Mouse (Mus musculus): ENCODE data around the gene Hoxa2. TPM values are rescaled to one million over a fixed set of nuclear protein-coding genes. Genes with fewer than 3 reads are reported as not detected.

Hoxa2 gene
- total RNA-seq, 1 experiment from 2014 or later, result not detected

GRCm38 (mm10) chr6:52157466-52158275 is 7.0 kb downstream of the Hoxa2 start:
- ATAC-seq (replicated peaks; ENCODE audit: insufficient number of reproducible peaks, low FRiP score, low TSS enrichment, poor library complexity, severe bottlenecking), result no peak

- no peak for ATAC-seq (replicated peaks; ENCODE audit: insufficient number of reproducible peaks, low FRiP score, low TSS enrichment, poor library complexity, severe bottlenecking)
Measured at GRCm38 (mm10) chr6:52156551-52157200, 8.0 kb downstream of the Hoxa2 start.

GRCm38 (mm10) chr6:52155471-52155870 is 9.2 kb downstream of the Hoxa2 start:
- no peak for ATAC-seq (replicated peaks; ENCODE audit: insufficient number of reproducible peaks, low FRiP score, low TSS enrichment, poor library complexity, severe bottlenecking)

GRCm38 (mm10) chr6:52154044-52154443 is 10.6 kb downstream of the Hoxa2 start:
- ATAC-seq (replicated peaks; ENCODE audit: insufficient number of reproducible peaks, low FRiP score, low TSS enrichment, poor library complexity, severe bottlenecking), result no peak

- ATAC-seq (replicated peaks; ENCODE audit: insufficient number of reproducible peaks, low FRiP score, low TSS enrichment, poor library complexity, severe bottlenecking), result no peak
Measured at GRCm38 (mm10) chr6:52153270-52153669, 11.4 kb downstream of the Hoxa2 start.

- no peak for ATAC-seq (replicated peaks; ENCODE audit: insufficient number of reproducible peaks, low FRiP score, low TSS enrichment, poor library complexity, severe bottlenecking)
Measured at GRCm38 (mm10) chr6:52152226-52153193, 12.1 kb downstream of the Hoxa2 start.

GRCm38 (mm10) chr6:52151571-52151970 is 13.1 kb downstream of the Hoxa2 start:
- ATAC-seq (replicated peaks; ENCODE audit: insufficient number of reproducible peaks, low FRiP score, low TSS enrichment, poor library complexity, severe bottlenecking), result no peak

- no peak for ATAC-seq (replicated peaks; ENCODE audit: insufficient number of reproducible peaks, low FRiP score, low TSS enrichment, poor library complexity, severe bottlenecking)
Measured at GRCm38 (mm10) chr6:52150401-52150966, 14.1 kb downstream of the Hoxa2 start.

- ATAC-seq (replicated peaks; ENCODE audit: insufficient number of reproducible peaks, low FRiP score, low TSS enrichment, poor library complexity, severe bottlenecking), result no peak
Measured at GRCm38 (mm10) chr6:52139115-52139514, 25.5 kb downstream of the Hoxa2 start.

- ATAC-seq (replicated peaks; ENCODE audit: insufficient number of reproducible peaks, low FRiP score, low TSS enrichment, poor library complexity, severe bottlenecking), result no peak
Measured at GRCm38 (mm10) chr6:52138576-52138975, 26.1 kb downstream of the Hoxa2 start.

GRCm38 (mm10) chr6:52137841-52138535 is 26.6 kb downstream of the Hoxa2 start:
- no peak for ATAC-seq (replicated peaks; ENCODE audit: insufficient number of reproducible peaks, low FRiP score, low TSS enrichment, poor library complexity, severe bottlenecking)

GRCm38 (mm10) chr6:52123673-52124072 is 41.0 kb downstream of the Hoxa2 start:
- no peak for ATAC-seq (replicated peaks; ENCODE audit: insufficient number of reproducible peaks, low FRiP score, low TSS enrichment, poor library complexity, severe bottlenecking)

- ATAC-seq (replicated peaks; ENCODE audit: insufficient number of reproducible peaks, low FRiP score, low TSS enrichment, poor library complexity, severe bottlenecking), result no peak
Measured at GRCm38 (mm10) chr6:52121173-52121572, 43.5 kb downstream of the Hoxa2 start.

- ATAC-seq (replicated peaks; ENCODE audit: insufficient number of reproducible peaks, low FRiP score, low TSS enrichment, poor library complexity, severe bottlenecking), result no peak
Measured at GRCm38 (mm10) chr6:52118903-52119635, 45.6 kb downstream of the Hoxa2 start.

GRCm38 (mm10) chr6:52115899-52116298 is 48.7 kb downstream of the Hoxa2 start:
- no peak for ATAC-seq (replicated peaks; ENCODE audit: insufficient number of reproducible peaks, low FRiP score, low TSS enrichment, poor library complexity, severe bottlenecking)
